Mouse (Mus musculus) kidney, adult 9 months (tissue): Measurements from ENCODE around the gene Lst1.

Source experiments
- DNase-seq: peaks from one replicate; pipeline ENCODE4 v3.0.0; 2022

Lst1 gene

DNA sequence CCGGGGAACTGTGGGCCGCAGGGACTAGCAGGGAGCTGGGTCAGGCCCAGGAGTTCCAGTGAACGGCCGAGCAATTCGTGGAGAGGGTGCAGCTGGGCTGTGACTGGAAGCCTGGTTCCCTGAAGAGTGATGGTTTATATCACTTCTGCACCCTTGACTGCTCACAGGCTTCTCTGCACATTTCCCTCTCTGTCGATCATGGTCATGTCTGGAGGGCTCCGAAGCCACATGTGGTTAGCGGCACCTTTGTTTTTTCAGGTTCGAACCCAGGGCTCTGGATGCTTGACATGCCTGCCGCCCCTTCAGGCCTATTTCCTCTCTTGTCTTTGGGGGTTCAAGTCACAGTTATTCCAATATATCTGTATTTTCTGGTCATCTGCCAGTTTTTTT lies 17.1 kb upstream of the Lst1 start:
- DNase-seq, result no peak

- DNase-seq, result no peak
These were observed 16.5 kb upstream of the Lst1 start, which contains the start of gene Lta for GRCm38 (mm10) chr17:35204494-35205379. TSS of gene Lta (minus strand) at chr17:35205351.

DNA sequence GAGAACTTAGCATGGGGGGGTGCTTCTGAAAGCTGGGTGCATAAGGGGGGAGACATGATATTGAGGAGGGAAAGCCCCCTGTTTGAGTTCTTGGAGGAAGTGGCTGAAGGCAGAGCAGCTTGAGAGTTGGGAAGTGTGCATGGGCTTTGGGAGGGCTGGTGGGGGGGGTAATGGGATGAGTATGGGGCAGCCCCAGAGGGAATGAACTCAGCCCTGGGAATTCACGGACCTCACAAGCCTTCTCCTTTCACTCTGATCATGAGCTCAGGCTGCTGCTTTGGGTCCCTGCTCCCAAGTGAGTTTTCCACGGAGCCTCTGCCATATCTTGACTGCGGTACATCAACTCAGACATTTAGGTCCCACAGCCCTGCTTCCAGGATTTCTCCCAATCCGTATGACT lies 14.2 kb upstream of the Lst1 start:
- no peak for DNase-seq

GRCm38 (mm10) chr17:35201787-35202186 lies 13.5 kb upstream of the Lst1 start, which contains the start of gene Tnf:
TSS of gene Tnf (minus strand) at chr17:35202007.
- DNase-seq, result peak; percentile 63

- no peak for DNase-seq
These were observed 12.9 kb upstream of the Lst1 start for GRCm38 (mm10) chr17:35201128-35201527.

DNA sequence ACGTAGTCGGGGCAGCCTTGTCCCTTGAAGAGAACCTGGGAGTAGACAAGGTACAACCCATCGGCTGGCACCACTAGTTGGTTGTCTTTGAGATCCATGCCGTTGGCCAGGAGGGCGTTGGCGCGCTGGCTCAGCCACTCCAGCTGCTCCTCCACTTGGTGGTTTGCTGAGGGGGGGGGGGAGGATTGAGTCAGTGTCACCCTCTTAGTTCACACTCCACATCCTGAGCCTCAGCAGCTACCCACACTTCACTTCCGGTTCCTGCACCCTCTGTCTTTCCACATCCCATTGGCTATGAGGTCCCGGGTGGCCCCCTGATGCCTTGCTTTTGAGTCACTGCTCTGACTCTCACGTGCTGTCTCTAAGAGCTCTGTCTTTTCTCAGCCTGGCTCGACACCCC lies 12.2 kb upstream of the Lst1 start:
- DNase-seq, result no peak

DNA sequence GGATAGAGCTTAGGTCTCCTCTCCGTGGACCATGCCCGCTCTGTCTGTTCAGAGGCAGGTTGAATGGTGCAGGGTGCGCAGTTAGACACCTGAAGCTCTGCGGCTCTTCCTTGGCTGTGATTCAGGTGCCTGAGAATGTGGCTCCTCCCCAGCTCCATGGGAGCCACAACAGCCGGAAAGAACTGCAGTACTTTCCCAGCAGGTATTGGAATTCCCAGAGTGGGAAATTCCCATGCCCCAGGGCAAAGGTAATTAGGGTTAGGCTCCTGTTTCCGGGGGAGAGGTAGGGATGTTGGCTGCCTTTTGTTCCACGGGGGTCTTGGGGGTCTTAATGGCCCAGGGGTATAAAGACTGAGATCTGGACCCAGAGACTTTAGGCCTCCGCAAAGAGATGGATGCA lies 10.7 kb upstream of the Lst1 start:
- no peak for DNase-seq

DNA sequence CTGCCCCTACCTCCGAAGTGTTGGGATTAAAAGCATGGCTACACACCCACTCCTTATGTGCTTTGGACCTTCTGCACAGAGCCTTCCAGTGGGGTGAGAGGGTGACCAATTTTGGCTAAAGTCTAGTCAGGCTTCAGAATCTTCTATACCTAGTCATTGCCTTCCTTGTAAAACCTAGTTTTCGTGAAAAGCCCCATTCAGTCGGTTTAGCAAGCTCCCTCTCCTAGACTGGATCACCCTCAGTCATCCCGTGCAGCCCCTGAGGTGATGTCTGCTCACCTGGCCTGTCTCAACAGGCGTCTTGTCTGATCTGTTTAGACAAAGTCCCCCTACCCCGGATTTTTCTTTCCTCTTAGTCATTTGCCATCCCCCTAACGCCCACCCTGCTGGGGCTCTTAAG lies 9.8 kb upstream of the Lst1 start:
- no peak for DNase-seq

- DNase-seq, result no peak
These were observed 8.9 kb upstream of the Lst1 start for GRCm38 (mm10) chr17:35197126-35197525.

DNA sequence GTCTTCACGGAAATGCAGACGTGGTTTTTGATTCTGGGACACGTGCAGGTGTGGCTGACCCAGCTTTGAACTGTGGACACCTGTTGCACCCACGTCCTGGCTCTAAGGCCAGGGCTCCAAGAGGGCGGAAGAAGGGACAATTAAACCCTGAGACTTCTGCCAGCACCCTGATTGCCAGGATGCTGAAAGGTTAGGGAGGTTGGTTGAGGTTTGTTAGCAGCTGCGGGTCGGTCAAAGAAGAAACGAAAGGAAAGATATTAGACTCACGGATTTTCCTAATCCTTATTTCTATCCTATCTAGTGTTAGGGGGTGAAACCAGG lies 8.0 kb upstream of the Lst1 start:
- no peak for DNase-seq

DNA sequence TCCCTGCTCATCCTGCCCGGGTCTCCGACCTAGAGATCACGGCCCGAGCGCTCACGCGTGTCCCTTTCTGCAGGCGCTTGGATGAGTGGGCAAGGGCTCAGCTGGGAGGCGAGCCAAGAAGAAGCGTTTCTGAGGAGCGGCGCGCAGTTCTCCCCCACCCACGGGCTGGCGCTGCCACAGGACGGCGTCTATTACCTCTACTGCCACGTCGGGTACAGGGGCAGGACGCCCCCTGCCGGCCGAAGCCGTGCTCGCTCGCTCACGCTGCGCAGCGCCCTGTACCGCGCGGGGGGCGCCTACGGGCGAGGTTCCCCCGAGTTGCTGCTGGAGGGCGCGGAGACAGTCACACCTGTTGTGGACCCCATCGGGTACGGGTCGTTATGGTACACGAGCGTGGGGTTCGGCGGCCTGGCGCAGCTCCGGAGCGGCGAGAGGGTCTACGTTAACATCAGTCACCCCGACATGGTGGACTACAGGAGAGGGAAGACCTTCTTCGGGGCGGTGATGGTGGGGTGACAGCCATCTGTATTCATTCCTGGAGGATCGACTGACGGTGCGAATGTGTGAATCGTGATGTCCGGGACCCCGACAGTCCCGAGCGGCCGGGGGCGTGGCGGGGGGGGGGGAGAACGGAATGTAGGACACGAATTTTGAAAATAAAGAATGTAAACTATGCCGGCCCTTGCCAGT lies 7.5 kb upstream of the Lst1 start:
- DNase-seq, result peak; percentile 76

GRCm38 (mm10) chr17:35194844-35195630 lies 6.8 kb upstream of the Lst1 start:
- no peak for DNase-seq

DNA sequence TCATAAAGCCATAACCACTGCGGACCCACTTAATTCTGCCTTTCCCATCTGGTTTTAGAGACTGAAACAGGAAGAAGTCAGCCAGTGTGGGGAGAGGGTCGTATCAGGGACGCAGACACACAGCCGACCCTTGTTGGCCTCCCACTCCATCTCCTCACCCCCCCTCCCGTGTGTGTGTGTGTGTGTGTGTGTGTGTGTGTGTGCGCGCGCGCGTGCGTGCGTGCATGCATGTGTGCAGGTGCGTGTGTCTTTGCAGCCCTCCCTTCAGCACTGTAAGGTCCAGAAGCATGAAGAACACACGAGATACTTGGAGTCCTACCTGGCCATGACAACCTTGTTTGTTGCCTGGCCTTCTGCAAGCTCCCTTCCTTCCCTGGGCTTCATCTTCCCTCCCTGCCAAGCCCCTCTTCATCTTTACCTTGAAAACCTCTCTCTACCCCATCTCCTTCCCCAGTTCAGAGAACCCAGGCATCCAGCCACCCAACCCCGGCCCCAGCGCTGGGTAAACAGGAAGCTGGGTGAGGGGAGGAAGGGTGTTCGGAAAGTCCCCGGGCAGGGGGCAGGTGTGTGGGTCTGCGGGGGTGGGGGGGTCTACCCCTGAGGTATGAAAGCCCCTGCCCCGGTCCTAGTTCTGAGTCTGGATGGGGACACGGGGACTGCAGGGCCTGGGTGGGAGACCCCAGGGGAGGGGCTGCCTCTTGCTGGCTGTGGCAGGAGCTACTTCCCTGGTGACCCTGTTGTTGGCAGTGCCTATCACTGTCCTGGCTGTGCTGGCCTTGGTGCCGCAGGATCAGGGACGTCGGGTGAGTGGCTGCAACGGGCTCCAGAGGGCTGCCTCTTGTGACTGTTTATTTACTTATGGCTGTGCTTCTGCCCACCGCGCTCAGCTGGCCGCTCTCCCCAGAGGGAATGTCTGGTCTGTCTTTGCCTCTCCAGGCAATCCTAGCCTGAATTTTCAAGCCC lies 5.9 kb upstream of the Lst1 start, which contains the start of gene Ltb:
Gene Ltb, plus strand, starts transcription at position 559 of the 963 bp plus-strand sequence.
- no peak for DNase-seq

GRCm38 (mm10) chr17:35192924-35193323 lies 4.7 kb upstream of the Lst1 start:
- DNase-seq, result no peak

DNA sequence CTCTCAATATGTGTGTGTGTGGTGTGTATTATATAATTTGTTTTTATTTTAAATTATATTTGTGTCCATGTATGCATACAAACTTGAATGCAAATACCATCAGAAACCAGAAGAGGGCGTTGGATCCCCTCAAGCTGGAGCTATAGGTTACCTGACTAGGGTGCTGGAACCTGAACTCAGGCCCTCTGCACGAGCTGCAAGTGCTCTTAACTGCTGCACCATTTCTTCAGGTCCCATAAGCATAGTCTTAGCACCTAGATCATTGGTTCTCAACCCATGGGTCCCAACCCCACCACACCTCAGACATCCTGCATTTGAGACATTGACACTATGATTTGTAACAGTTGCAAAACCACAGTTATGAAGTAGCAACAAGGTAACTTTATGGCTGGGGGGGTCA lies 3.5 kb upstream of the Lst1 start:
- no peak for DNase-seq

GRCm38 (mm10) chr17:35190096-35190495 lies 1.9 kb upstream of the Lst1 start:
- no peak for DNase-seq

DNA sequence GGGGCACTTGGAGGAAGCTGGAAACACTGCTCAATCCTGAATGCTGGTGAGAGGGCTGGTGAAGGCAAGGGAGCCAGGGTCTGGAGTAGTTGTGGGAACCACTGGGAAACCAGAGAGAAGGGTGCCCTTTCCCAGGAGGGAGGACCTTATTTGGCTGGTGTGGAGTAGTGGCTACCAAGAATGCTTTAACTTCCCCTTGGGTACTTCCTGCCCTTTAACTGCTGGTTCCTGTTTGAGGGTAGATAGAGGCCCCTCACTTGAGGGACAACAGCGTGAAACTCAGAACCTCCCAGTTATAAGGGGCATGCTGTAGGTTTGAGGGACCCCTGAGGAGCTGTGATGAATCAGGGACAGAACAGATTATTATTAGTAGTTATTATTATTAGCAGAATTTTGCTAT lies 947 bp upstream of the Lst1 start:
- no peak for DNase-seq

DNA sequence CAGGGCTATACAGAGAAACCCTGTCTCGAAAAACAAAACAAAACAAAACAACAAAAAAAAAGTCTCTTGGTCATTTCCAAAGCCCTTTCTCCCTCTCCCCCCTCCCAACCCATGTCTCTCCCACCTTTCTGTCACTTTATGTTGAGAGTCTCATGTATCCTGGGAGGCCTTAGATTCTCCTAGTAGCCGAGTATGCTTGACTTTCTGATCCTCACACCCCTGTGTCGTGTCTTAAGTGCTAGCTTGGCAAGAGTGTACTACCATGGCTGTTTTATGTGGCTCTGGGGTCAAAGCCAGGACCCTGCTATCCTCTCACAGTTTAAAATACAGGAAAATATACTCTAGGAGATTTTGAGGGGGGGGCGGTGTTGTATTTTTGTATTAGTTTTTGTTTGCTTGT lies 894 bp downstream of the Lst1 start:
- no peak for DNase-seq

DNA sequence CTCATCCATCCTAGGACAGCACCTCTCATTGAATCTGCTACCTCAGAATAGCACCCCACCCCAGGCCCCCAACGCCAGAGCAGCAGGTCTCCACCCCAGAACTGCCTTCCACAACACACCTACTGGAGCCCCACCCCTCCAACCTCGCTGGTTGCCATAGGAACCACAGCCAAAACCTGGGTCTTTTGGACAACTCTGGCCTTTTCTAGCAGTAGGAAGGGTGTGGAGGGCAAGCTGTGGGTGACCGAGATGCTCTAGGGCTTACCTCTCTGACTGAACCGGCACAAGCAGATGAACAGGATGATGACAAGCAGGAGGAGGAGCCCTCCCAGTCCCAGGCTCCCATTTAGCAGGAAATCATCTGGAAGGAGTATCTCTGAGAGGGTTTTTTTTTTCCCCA lies 1.6 kb downstream of the Lst1 start:
- DNase-seq, result no peak

DNA sequence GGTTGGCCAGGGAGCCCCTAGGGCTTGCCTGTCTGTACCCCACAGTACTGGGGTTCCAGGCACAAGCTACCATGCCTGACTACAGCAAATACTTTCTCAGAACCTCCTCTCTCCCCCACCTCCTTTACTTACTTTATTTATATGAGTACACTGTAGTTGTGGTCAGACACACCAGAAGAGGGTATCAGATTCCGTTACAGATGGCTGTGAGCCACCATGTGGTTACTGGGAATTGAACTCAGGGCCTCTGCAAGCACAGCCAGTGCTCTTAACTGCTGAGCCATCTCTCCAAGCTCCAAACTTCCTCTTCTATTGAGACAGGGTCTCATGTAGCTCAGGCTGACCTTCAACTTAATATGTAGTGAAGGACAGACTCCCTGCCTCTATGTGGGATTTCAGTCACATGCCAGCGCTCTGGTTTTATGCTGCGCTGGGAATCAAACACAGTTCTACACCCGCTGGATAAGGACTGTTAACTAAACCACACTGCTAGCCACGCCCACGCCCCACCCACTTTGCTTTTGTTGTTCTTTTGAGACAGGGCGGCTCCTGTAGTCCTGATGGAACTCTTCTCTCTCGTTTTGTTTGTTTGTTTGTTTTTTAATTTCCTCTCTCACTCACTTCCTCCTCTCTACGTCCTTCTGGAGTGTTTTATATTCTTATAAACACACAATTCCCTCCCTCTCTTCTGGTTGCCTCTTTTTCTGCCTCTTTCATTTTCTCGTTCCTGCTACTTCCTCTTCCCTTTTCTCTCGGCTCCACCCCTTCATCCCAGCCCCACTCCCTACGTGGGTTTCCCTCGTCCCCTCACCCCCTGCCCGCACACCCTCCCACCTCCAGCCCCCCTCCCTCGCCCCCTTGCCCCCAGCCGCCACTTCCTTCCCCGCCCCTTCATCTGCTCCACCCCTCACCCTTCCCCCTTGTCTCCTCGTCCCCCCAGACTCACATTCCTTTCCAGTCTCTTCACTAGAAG lies 2.3 kb downstream of the Lst1 start:
- peak; percentile 74 for DNase-seq

DNA sequence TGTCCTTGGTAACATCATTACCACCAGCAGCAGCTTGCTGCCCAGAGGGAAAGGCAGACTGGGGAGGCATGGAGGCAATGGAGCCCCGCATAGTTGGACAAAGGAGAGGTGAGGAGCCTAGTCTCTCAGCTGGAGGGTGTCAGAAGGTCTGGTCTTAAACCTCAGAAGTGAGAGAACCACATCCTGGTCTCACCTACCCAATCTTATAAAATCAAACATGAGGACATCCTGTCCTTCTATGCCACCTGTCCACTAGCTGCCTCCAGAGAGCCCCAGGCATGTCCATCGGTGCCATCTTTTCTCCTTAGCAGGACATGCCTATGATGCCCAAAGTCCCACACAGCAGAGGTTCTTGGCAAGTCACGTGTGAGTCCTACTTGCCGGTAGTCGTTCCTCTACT lies 8.1 kb downstream of the Lst1 start:
- DNase-seq, result no peak
